Mouse (Mus musculus) hindbrain, embryonic 16.5 days (tissue): ENCODE measurements around the gene H2al1a. TPM values are rescaled to one million over a fixed set of nuclear protein-coding genes. Genes with fewer than 3 reads are reported as not detected.
"Not testable (repeated sequence)": the region's sequence is repeated elsewhere in the genome, so short reads cannot be mapped to it uniquely, and the experiment has no call there.

Source experiments
- ATAC-seq: fragments of 200-750 bp; cut with Nextera tagmentation; 2 replicates; pipeline ENCODE4 v1.8.0; 2017; ENCODE audit warnings: moderate TSS enrichment, moderate library complexity
- H3K27ac ChIP-seq: fragments of 300-500 bp; sonication (generic); 2 replicates; pipeline ENCODE4 v1.5.1; 2014; ENCODE audit warnings: low read depth, mild to moderate bottlenecking, control low read depth, low read length, moderate library complexity
- H3K27me3 ChIP-seq: fragments of 300-500 bp; sonication (generic); replicated peaks from 2 replicates; pipeline ENCODE4 v1.6.1; 2014; ENCODE audit warnings: low read length; ENCODE audit not compliant: control insufficient read depth, insufficient read depth
- H3K36me3 ChIP-seq: fragments of 300-500 bp; sonication (generic); 2 replicates; pipeline ENCODE4 v1.6.1; 2014; ENCODE audit warnings: mild to moderate bottlenecking, low read length, moderate library complexity, mixed read lengths; ENCODE audit not compliant: control insufficient read depth, insufficient read depth
- H3K4me1 ChIP-seq: fragments of 300-500 bp; sonication (generic); 2 replicates; pipeline ENCODE4 v1.6.1; 2014; ENCODE audit warnings: low read depth, low read length; ENCODE audit not compliant: control insufficient read depth, insufficient read depth
- H3K4me2 ChIP-seq: fragments of 300-500 bp; sonication (generic); 2 replicates; pipeline ENCODE4 v1.6.1; 2014; ENCODE audit warnings: mild to moderate bottlenecking, low read length, control low read depth, moderate library complexity
- H3K4me3 ChIP-seq: fragments of 300-500 bp; sonication (generic); 2 replicates; pipeline ENCODE4 v1.5.1; 2014; ENCODE audit warnings: mild to moderate bottlenecking, low read length, control low read depth, moderate library complexity
- H3K9ac ChIP-seq: fragments of 300-500 bp; sonication (generic); 2 replicates; pipeline ENCODE4 v1.6.1; 2014; ENCODE audit warnings: low read depth, mild to moderate bottlenecking, control low read depth, low read length, moderate library complexity
- H3K9me3 ChIP-seq: fragments of 300-500 bp; sonication (generic); 2 replicates; pipeline ENCODE4 v1.6.1; 2014; ENCODE audit warnings: mild to moderate bottlenecking, low read length, moderate library complexity; ENCODE audit not compliant: control insufficient read depth
- WGBS: fragments of 180-500 bp; shearing (Covaris S2); extraction: QIAGEN DNeasy Blood & Tissue Kit; methylation state at CpG from one replicate; pipeline ENCODE4 v1.1.7; 2014; 5-methylcytosine and 5-hydroxymethylcytosine counted together
- polyA plus RNA-seq: library from polyadenylated mRNA; unstranded; fragments of >200 nt; fragmentation: Nextera tagmentation; extraction: Ambion mirVana; gene quantifications from 2 replicates; pipeline ENCODE4 v1.2.1, GENCODE M21; 2015

The H2al1a gene
- polyA plus RNA-seq, 1 experiment from 2014 or later = not detected

GRCm38 (mm10) chrX:11277083-11277482 lies 22.0 kb upstream of the H2al1a start:
- Histone ChIP-seq H3K4me3 (no peak overlapping the region), H3K27ac (no peak overlapping the region), H3K36me3 (no peaks in the 10 kb centered on the region), H3K9me3 (no peaks in the 10 kb centered on the region), H3K4me2 (no peak overlapping the region), H3K9ac (no peak overlapping the region), H3K27me3 (no peaks in the 10 kb centered on the region), H3K4me1 (no peaks in the 10 kb centered on the region)
- 54% methylated on average over 6 of the region's 6 CpGs for WGBS
- ATAC-seq = no peak

- WGBS = 64% methylated on average over 2 of the region's 2 CpGs
- no peak for ATAC-seq
- Histone ChIP-seq H3K36me3 (no peaks in the 10 kb centered on the region), H3K4me1 (no peaks in the 10 kb centered on the region), H3K27me3 (no peaks in the 10 kb centered on the region), H3K4me3 (no peak overlapping the region), H3K27ac (no peak overlapping the region), H3K4me2 (no peak overlapping the region), H3K9ac (no peak overlapping the region), H3K9me3 (no peaks in the 10 kb centered on the region)
Measured at GRCm38 (mm10) chrX:11280741-11281140, 18.3 kb upstream of the H2al1a start.

- Histone ChIP-seq H3K27ac (no peak overlapping the region), H3K36me3 (no peaks in the 10 kb centered on the region), H3K9ac (no peak overlapping the region), H3K4me1 (no peaks in the 10 kb centered on the region), H3K27me3 (no peaks in the 10 kb centered on the region), H3K4me2 (no peak overlapping the region), H3K4me3 (no peak overlapping the region), H3K9me3 (no peaks in the 10 kb centered on the region)
- ATAC-seq = no peak
- 84% methylated on average over 14 of the region's 14 CpGs for WGBS
Measured at GRCm38 (mm10) chrX:11288306-11288882, 10.7 kb upstream of the H2al1a start.

- Histone ChIP-seq H3K4me3 (no peak overlapping the region), H3K9me3 (no peaks in the 10 kb centered on the region), H3K27me3 (no peaks in the 10 kb centered on the region), H3K4me2 (no peak overlapping the region), H3K9ac (no peak overlapping the region), H3K27ac (no peak overlapping the region), H3K4me1 (no peaks in the 10 kb centered on the region), H3K36me3 (no peaks in the 10 kb centered on the region)
- no peak for ATAC-seq
- WGBS = 48% methylated on average over 4 of the region's 4 CpGs
Measured at GRCm38 (mm10) chrX:11289244-11289643, 9.8 kb upstream of the H2al1a start.

- H3K9me3 ChIP-seq, H3K27me3 ChIP-seq, H3K36me3 ChIP-seq, ATAC-seq, H3K4me1 ChIP-seq, H3K4me3 ChIP-seq, H3K4me2 ChIP-seq, H3K27ac ChIP-seq, H3K9ac ChIP-seq: not testable (repeated sequence)
- 89% methylated on average over 1 of the region's 3 CpGs for WGBS
Measured at GRCm38 (mm10) chrX:11302132-11302531, 3.1 kb downstream of the H2al1a start, which contains the start of gene H2al1b. TSS of gene H2al1b (plus strand) at chrX:11302432.

- not testable (repeated sequence) for H3K9me3 ChIP-seq, H3K9ac ChIP-seq, H3K4me3 ChIP-seq, H3K36me3 ChIP-seq, H3K4me1 ChIP-seq, H3K4me2 ChIP-seq, ATAC-seq, H3K27me3 ChIP-seq, H3K27ac ChIP-seq
- WGBS = 88% methylated on average over 1 of the region's 6 CpGs
Measured at GRCm38 (mm10) chrX:11305355-11305754, 6.3 kb downstream of the H2al1a start, which contains the start of gene H2al1c. TSS of gene H2al1c (plus strand) at chrX:11305655.

GRCm38 (mm10) chrX:11308524-11308923 lies 9.5 kb downstream of the H2al1a start, which contains the start of gene H2al1d:
TSS of gene H2al1d (plus strand) at chrX:11308824.
- H3K4me3 ChIP-seq, H3K4me1 ChIP-seq, H3K27ac ChIP-seq, H3K36me3 ChIP-seq, H3K4me2 ChIP-seq, H3K27me3 ChIP-seq, H3K9me3 ChIP-seq, ATAC-seq, H3K9ac ChIP-seq: not testable (repeated sequence)
- WGBS = no CpG with 5 or more reads among the region's 6 CpGs

GRCm38 (mm10) chrX:11311634-11312033 lies 12.6 kb downstream of the H2al1a start, which contains the start of gene H2al1e:
TSS of gene H2al1e (plus strand) at chrX:11311934.
- not testable (repeated sequence) for ATAC-seq, H3K9me3 ChIP-seq, H3K4me2 ChIP-seq, H3K36me3 ChIP-seq, H3K4me3 ChIP-seq, H3K27ac ChIP-seq, H3K4me1 ChIP-seq, H3K9ac ChIP-seq, H3K27me3 ChIP-seq
- WGBS = no CpG with 5 or more reads among the region's 3 CpGs

GRCm38 (mm10) chrX:11314858-11315257 lies 15.8 kb downstream of the H2al1a start, which contains the start of gene H2al1f:
TSS of gene H2al1f (plus strand) at chrX:11315158.
- H3K4me2 ChIP-seq, H3K27ac ChIP-seq, H3K9ac ChIP-seq, H3K4me1 ChIP-seq, H3K4me3 ChIP-seq, H3K9me3 ChIP-seq, ATAC-seq, H3K36me3 ChIP-seq, H3K27me3 ChIP-seq: not testable (repeated sequence)
- no CpG with 5 or more reads among the region's 6 CpGs for WGBS
